Mouse (Mus musculus) liver, embryonic 13.5 days (tissue): ENCODE data around the gene Gm6096. TPM values are rescaled to one million over a fixed set of nuclear protein-coding genes. Genes with fewer than 3 reads are reported as not detected.

Experiments used
- ATAC-seq: fragments of 200-750 bp; cut with Nextera tagmentation; 2 replicates; pipeline ENCODE4 v1.8.0; 2017; ENCODE audit warnings: low read depth, mild to moderate bottlenecking, moderate number of reproducible peaks, moderate library complexity
- DNase-seq: peaks from one replicate; pipeline ENCODE4 v3.0.0; 2022
- H3K27ac ChIP-seq: fragments of 300-500 bp; sonication (generic); 2 replicates; pipeline ENCODE4 v1.5.1; 2015; ENCODE audit warnings: moderate library complexity, mild to moderate bottlenecking, inconsistent platforms
- H3K27me3 ChIP-seq: fragments of 300-500 bp; sonication (generic); 2 replicates; pipeline ENCODE4 v1.6.1; 2015; ENCODE audit warnings: mild to moderate bottlenecking, inconsistent platforms
- H3K36me3 ChIP-seq: fragments of 300-500 bp; sonication (generic); 2 replicates; pipeline ENCODE4 v1.6.1; 2015; ENCODE audit warnings: mild to moderate bottlenecking, inconsistent platforms
- H3K4me1 ChIP-seq: fragments of 300-500 bp; sonication (generic); replicated peaks from 2 replicates; pipeline ENCODE4 v1.6.1; 2015; ENCODE audit warnings: inconsistent platforms
- H3K4me2 ChIP-seq: fragments of 300-500 bp; sonication (generic); 2 replicates; pipeline ENCODE4 v1.6.1; 2015; ENCODE audit warnings: inconsistent platforms, mild to moderate bottlenecking, moderate library complexity
- H3K4me3 ChIP-seq: fragments of 300-500 bp; sonication (generic); replicated peaks from 2 replicates; pipeline ENCODE4 v1.5.1; 2015; ENCODE audit warnings: mild to moderate bottlenecking, inconsistent platforms
- H3K9ac ChIP-seq: fragments of 300-500 bp; sonication (generic); 2 replicates; pipeline ENCODE4 v1.6.1; 2015; ENCODE audit warnings: mild to moderate bottlenecking, inconsistent platforms
- H3K9me3 ChIP-seq: fragments of 300-500 bp; sonication (generic); replicated peaks from 2 replicates; pipeline ENCODE4 v1.6.1; 2016; ENCODE audit warnings: inconsistent platforms
- WGBS: fragments of 180-500 bp; shearing (Covaris S2); methylation state at CpG from one replicate; pipeline ENCODE4 v1.1.7; 2015; ENCODE audit not compliant: insufficient replicate concordance; 5-methylcytosine and 5-hydroxymethylcytosine counted together
- polyA plus RNA-seq: library from polyadenylated mRNA; unstranded; fragments of >200 nt; fragmentation: Nextera tagmentation; extraction: Ambion mirVana; gene quantifications from 2 replicates; pipeline ENCODE4 v1.2.1, GENCODE M21; 2015

Gm6096 gene
- polyA plus RNA-seq, 1 experiment from 2014 or later: not detected

- no peaks in the 10 kb centered on the region for H3K27me3 ChIP-seq
- H3K9ac ChIP-seq: no peak overlapping the region
- H3K4me3 ChIP-seq: no peak overlapping the region
- no peak overlapping the region for H3K4me2 ChIP-seq
- ATAC-seq: no peak
- no peak overlapping the region for H3K27ac ChIP-seq
- 85% methylated on average over 5 of the region's 5 CpGs for WGBS
- H3K4me1 ChIP-seq: peaks cover 22% of the 10 kb centered on the region
- no peak for DNase-seq
- H3K9me3 ChIP-seq: no peaks in the 10 kb centered on the region
- peaks cover 59% of the 10 kb centered on the region for H3K36me3 ChIP-seq
These were observed 12.8 kb upstream of the Gm6096 start for GRCm38 (mm10) chr7:34238086-34238485.

GRCm38 (mm10) chr7:34242176-34242575, 8.7 kb upstream of the Gm6096 start:
- H3K9me3 ChIP-seq: no peaks in the 10 kb centered on the region

GRCm38 (mm10) chr7:34246870-34247499, 3.9 kb upstream of the Gm6096 start:
- Histone ChIP-seq H3K9ac (no peak overlapping the region), H3K27me3 (no peaks in the 10 kb centered on the region), H3K9me3 (no peaks in the 10 kb centered on the region), H3K27ac (no peak overlapping the region), H3K4me1 (no peaks in the 10 kb centered on the region), H3K4me3 (no peak overlapping the region), H3K36me3 (peaks cover 83% of the 10 kb centered on the region), H3K4me2 (no peak overlapping the region)
- no peak for DNase-seq
- WGBS: 77% methylated on average over 3 of the region's 3 CpGs
- no peak for ATAC-seq

More at GRCm38 (mm10) chr7:34242176-34242575, 8.7 kb upstream of the Gm6096 start:
- H3K27me3 ChIP-seq: no peaks in the 10 kb centered on the region
- no peak overlapping the region for H3K4me2 ChIP-seq
- no peak overlapping the region for H3K27ac ChIP-seq
- H3K36me3 ChIP-seq: peaks cover 81% of the 10 kb centered on the region
- no peak for DNase-seq
- 0 out of 2 replicates have a peak, but pooled peaks cover under 1% of the 10 kb centered on the region for H3K4me1 ChIP-seq
- no peak for ATAC-seq
- H3K4me3 ChIP-seq: no peak overlapping the region
- 92% methylated on average over 11 of the region's 11 CpGs for WGBS
- H3K9ac ChIP-seq: no peak overlapping the region

GRCm38 (mm10) chr7:34252030-34252429, 1.2 kb downstream of the Gm6096 start:
- Histone ChIP-seq H3K27me3 (no peaks in the 10 kb centered on the region), H3K4me2 (no peak overlapping the region), H3K4me3 (no peak overlapping the region), H3K36me3 (peaks cover 84% of the 10 kb centered on the region), H3K4me1 (no peaks in the 10 kb centered on the region), H3K9ac (no peak overlapping the region), H3K27ac (no peak overlapping the region), H3K9me3 (no peaks in the 10 kb centered on the region)
- ATAC-seq: no peak
- WGBS: 74% methylated on average over 2 of the region's 2 CpGs
- no peak for DNase-seq

GRCm38 (mm10) chr7:34255137-34255536, 4.3 kb downstream of the Gm6096 start:
- H3K36me3 ChIP-seq: peaks cover 75% of the 10 kb centered on the region
- H3K9me3 ChIP-seq: no peaks in the 10 kb centered on the region
- H3K9ac ChIP-seq: no peak overlapping the region
- H3K27me3 ChIP-seq: no peaks in the 10 kb centered on the region
- 51% methylated on average over 3 of the region's 3 CpGs for WGBS
- H3K4me3 ChIP-seq: no peak overlapping the region
- H3K4me2 ChIP-seq: no peak overlapping the region
- DNase-seq (no peak), ATAC-seq (no peak)
- no peak overlapping the region for H3K27ac ChIP-seq
- no peaks in the 10 kb centered on the region for H3K4me1 ChIP-seq

- H3K27me3 ChIP-seq: no peaks in the 10 kb centered on the region
- H3K36me3 ChIP-seq: peaks cover 74% of the 10 kb centered on the region
- H3K4me3 ChIP-seq: no peak overlapping the region
- no peak overlapping the region for H3K9ac ChIP-seq
- 77% methylated on average over 1 of the region's 1 CpGs for WGBS
- no peaks in the 10 kb centered on the region for H3K9me3 ChIP-seq
- H3K27ac ChIP-seq: no peak overlapping the region
- H3K4me2 ChIP-seq: no peak overlapping the region
- DNase-seq (no peak), ATAC-seq (no peak)
- no peaks in the 10 kb centered on the region for H3K4me1 ChIP-seq
These were observed 5.1 kb downstream of the Gm6096 start for GRCm38 (mm10) chr7:34255916-34256315.

- Histone ChIP-seq H3K9me3 (no peaks in the 10 kb centered on the region), H3K9ac (no peak overlapping the region), H3K4me3 (no peak overlapping the region), H3K4me1 (no peaks in the 10 kb centered on the region), H3K36me3 (peaks cover 76% of the 10 kb centered on the region), H3K27ac (no peak overlapping the region), H3K27me3 (no peaks in the 10 kb centered on the region), H3K4me2 (no peak overlapping the region)
- no peak for ATAC-seq
- DNase-seq: no peak
- WGBS: 60% methylated on average over 9 of the region's 9 CpGs
These were observed 6.4 kb downstream of the Gm6096 start for GRCm38 (mm10) chr7:34257279-34257678.

- Histone ChIP-seq H3K27me3 (no peaks in the 10 kb centered on the region), H3K4me3 (no peak overlapping the region), H3K9me3 (no peaks in the 10 kb centered on the region), H3K9ac (no peak overlapping the region), H3K4me1 (no peaks in the 10 kb centered on the region), H3K36me3 (peaks cover 77% of the 10 kb centered on the region), H3K4me2 (no peak overlapping the region), H3K27ac (no peak overlapping the region)
- no peak for ATAC-seq
- WGBS: 76% methylated on average over 1 of the region's 1 CpGs
- DNase-seq: no peak
These were observed 7.6 kb downstream of the Gm6096 start for GRCm38 (mm10) chr7:34258407-34258806.

GRCm38 (mm10) chr7:34263437-34263836, 12.6 kb downstream of the Gm6096 start:
- no peak overlapping the region for H3K9ac ChIP-seq
- no peaks in the 10 kb centered on the region for H3K27me3 ChIP-seq
- H3K36me3 ChIP-seq: peaks cover 36% of the 10 kb centered on the region
- ATAC-seq (no peak), DNase-seq (no peak)
- H3K4me1 ChIP-seq: peaks cover 22% of the 10 kb centered on the region
- no peaks in the 10 kb centered on the region for H3K9me3 ChIP-seq
- H3K4me2 ChIP-seq: no peak overlapping the region
- H3K4me3 ChIP-seq: no peak overlapping the region
- WGBS: 89% methylated on average over 5 of the region's 5 CpGs
- no peak overlapping the region for H3K27ac ChIP-seq

GRCm38 (mm10) chr7:34265876-34266346, 15.1 kb downstream of the Gm6096 start:
- peaks cover 26% of the 10 kb centered on the region for H3K36me3 ChIP-seq
- DNase-seq: no peak
- H3K4me3 ChIP-seq: no peak overlapping the region
- peak; percentile 41; the same call in 1 of the 2 replicates for ATAC-seq
- no peaks in the 10 kb centered on the region for H3K9me3 ChIP-seq
- H3K4me1 ChIP-seq: peaks cover 22% of the 10 kb centered on the region
- H3K27ac ChIP-seq: no peak overlapping the region
- H3K27me3 ChIP-seq: no peaks in the 10 kb centered on the region
- H3K9ac ChIP-seq: no peak overlapping the region
- H3K4me2 ChIP-seq: no peak overlapping the region
- 45% methylated on average over 5 of the region's 5 CpGs for WGBS

GRCm38 (mm10) chr7:34266421-34266820, 15.6 kb downstream of the Gm6096 start:
- no peak overlapping the region for H3K4me2 ChIP-seq
- no peak overlapping the region for H3K9ac ChIP-seq
- DNase-seq (no peak), ATAC-seq (no peak)
- peaks cover 23% of the 10 kb centered on the region for H3K36me3 ChIP-seq
- H3K27me3 ChIP-seq: no peaks in the 10 kb centered on the region
- no peaks in the 10 kb centered on the region for H3K9me3 ChIP-seq
- H3K4me3 ChIP-seq: no peak overlapping the region
- peaks cover 22% of the 10 kb centered on the region for H3K4me1 ChIP-seq
- H3K27ac ChIP-seq: no peak overlapping the region

GRCm38 (mm10) chr7:34268463-34268862, 17.6 kb downstream of the Gm6096 start:
- H3K27ac ChIP-seq: no peak overlapping the region
- ATAC-seq: no peak
- H3K4me2 ChIP-seq: no peak overlapping the region
- H3K9ac ChIP-seq: no peak overlapping the region
- H3K9me3 ChIP-seq: no peaks in the 10 kb centered on the region
- peaks cover 22% of the 10 kb centered on the region for H3K4me1 ChIP-seq
- peaks cover 3% of the 10 kb centered on the region for H3K36me3 ChIP-seq
- H3K27me3 ChIP-seq: no peaks in the 10 kb centered on the region
- DNase-seq: no peak
- H3K4me3 ChIP-seq: no peak overlapping the region
- 92% methylated on average over 1 of the region's 1 CpGs for WGBS
